Mouse (Mus musculus) lung, postnatal 0 days (tissue): ENCODE results near the gene Tssc4. TPM values are rescaled to one million over a fixed set of nuclear protein-coding genes. Genes with fewer than 3 reads are reported as not detected.
A peak's percentile ranks its signal among the peaks of the same experiment; 100 is the strongest.

Experiments
- ATAC-seq: fragments of 200-750 bp; cut with Nextera tagmentation; 2 replicates; pipeline ENCODE4 v1.8.0; 2017; ENCODE audit warnings: moderate library complexity
- DNase-seq: peaks from one replicate; pipeline ENCODE4 v3.0.0-alpha.2; 2016; ENCODE audit warnings: low spot score
- H3K27ac ChIP-seq: fragments of 300-500 bp; sonication (generic); 2 replicates; pipeline ENCODE4 v1.5.1; 2014; ENCODE audit warnings: antibody characterized with exemption, mild to moderate bottlenecking, low read length, mixed read lengths
- H3K27me3 ChIP-seq: fragments of 300-500 bp; sonication (generic); replicated peaks from 2 replicates; pipeline ENCODE4 v1.6.1; 2014; ENCODE audit warnings: low read length, mixed read lengths; ENCODE audit not compliant: insufficient read depth
- H3K36me3 ChIP-seq: fragments of 300-500 bp; sonication (generic); 2 replicates; pipeline ENCODE4 v1.6.1; 2014; ENCODE audit warnings: low read length, mixed read lengths; ENCODE audit not compliant: insufficient read depth
- H3K4me1 ChIP-seq: fragments of 300-500 bp; sonication (generic); 2 replicates; pipeline ENCODE4 v1.6.1; 2014; ENCODE audit warnings: antibody characterized with exemption, low read depth, low read length, mixed read lengths; ENCODE audit not compliant: insufficient read depth
- H3K4me2 ChIP-seq: fragments of 300-500 bp; sonication (generic); replicated peaks from 2 replicates; pipeline ENCODE4 v1.6.1; 2014; ENCODE audit warnings: low read depth, mild to moderate bottlenecking, low read length, moderate library complexity, mixed read lengths
- H3K4me3 ChIP-seq: fragments of 300-500 bp; sonication (generic); 2 replicates; pipeline ENCODE4 v1.5.1; 2014; ENCODE audit warnings: low read depth, low read length
- H3K9ac ChIP-seq: fragments of 300-500 bp; sonication (generic); replicated peaks from 2 replicates; pipeline ENCODE4 v1.6.1; 2014; ENCODE audit warnings: low read depth, mild to moderate bottlenecking
- H3K9me3 ChIP-seq: fragments of 300-500 bp; sonication (generic); 2 replicates; pipeline ENCODE4 v1.6.1; 2016; ENCODE audit warnings: low read length, mixed read lengths
- CTCF ChIP-seq: IDR thresholded peaks from 2 replicates; pipeline ENCODE4 v1.5.1; 2016; ENCODE audit warnings: antibody characterized with exemption, mild to moderate bottlenecking
- EP300 ChIP-seq: IDR thresholded peaks from 2 replicates; pipeline ENCODE4 v1.6.1; 2016; ENCODE audit warnings: antibody characterized with exemption, mild to moderate bottlenecking, control low read depth
- WGBS: fragments of 180-500 bp; shearing (Covaris S2); extraction: QIAGEN DNeasy Blood & Tissue Kit; methylation state at CpG from one replicate; pipeline ENCODE4 v1.1.7; 2014; 5-methylcytosine and 5-hydroxymethylcytosine counted together
- polyA plus RNA-seq: library from polyadenylated mRNA; unstranded; fragments of >200 nt; fragmentation: Nextera tagmentation; extraction: Ambion mirVana; gene quantifications from 2 replicates; pipeline ENCODE4 v1.2.1, GENCODE M21; 2015

Tssc4 gene
- polyA plus RNA-seq, 1 experiment from 2014 or later: 52.3 TPM

DNA sequence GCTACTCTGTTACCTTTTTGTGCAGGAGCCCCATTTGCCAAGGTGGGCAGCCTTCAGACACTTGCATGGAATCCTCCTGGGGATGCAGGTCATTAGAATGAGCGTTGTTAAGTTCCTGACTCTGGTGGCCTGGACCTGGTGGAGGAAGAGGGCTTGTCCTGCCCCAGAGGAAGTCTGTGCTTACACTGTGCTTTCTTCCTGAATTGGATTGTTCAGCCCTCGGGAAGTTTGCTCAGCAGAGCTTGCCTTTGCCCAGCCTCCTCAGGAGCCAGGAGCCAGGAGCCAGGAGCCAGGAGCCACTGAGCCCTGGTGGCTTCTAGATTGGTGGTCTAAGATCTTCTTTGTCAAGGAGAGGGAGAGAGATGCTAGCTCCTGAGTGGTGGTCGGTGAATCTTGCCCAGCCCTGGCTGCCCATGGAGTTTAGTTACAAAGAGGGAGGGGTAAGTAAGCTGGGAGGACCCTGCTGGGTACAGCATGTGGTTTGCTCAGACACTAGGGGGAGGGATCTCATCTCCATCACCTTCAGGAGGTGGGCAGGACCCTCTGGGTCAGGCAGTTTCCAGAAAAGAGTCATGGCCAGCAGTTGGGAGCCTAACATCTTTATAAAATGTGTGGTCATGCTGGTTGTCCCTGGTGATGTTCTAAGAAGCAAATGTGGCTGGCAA, 40.1 kb downstream of the Tssc4 start:
- peak; percentile 36; the same call in 1 of the 2 replicates for ATAC-seq
- Histone ChIP-seq H3K4me1 (peaks cover 29% of the 10 kb centered on the region; the same call in 1 of the 2 replicates), H3K36me3 (no peaks in the 10 kb centered on the region), H3K4me3 (no peak overlapping the region), H3K9ac (no peak overlapping the region), H3K27ac (peak overlapping the region; percentile 77), H3K9me3 (no peaks in the 10 kb centered on the region), H3K27me3 (peaks cover 10% of the 10 kb centered on the region), H3K4me2 (peak overlapping the region; percentile 87; the same call in 1 of the 2 replicates)
- 7% methylated on average over 3 of the region's 3 CpGs for WGBS
- DNase-seq: peak; percentile 53
- TF ChIP-seq CTCF: no peak
- peak; percentile 22; the same call in 1 of the 2 replicates for TF ChIP-seq EP300

DNA sequence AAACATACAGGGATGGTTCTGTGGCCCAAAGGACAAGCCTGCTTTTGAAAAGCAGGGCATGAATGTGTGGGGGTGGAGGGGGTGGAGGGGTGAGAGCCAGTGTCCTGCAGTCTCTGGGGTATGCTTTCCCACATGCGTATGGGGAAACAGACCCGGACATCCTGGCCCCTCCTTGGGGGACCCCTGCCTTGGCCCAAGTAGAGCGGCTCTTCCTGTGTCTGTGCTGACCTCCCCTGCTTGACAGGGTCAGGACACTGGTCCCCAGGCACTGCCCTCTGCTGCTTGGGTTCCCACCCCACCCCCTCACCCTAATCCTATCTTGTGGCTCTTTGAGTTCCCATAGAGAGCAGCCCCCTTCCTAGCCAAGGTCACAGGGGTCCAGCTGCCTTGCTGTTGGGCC, 40.6 kb downstream of the Tssc4 start:
- H3K27ac ChIP-seq: peak overlapping the region; percentile 77; the same call in 1 of the 2 replicates
- TF ChIP-seq EP300 (no peak), CTCF (no peak)
- no peaks in the 10 kb centered on the region for H3K36me3 ChIP-seq
- ATAC-seq: no peak
- DNase-seq: no peak
- 30% methylated on average over 3 of the region's 3 CpGs for WGBS
- H3K4me1 ChIP-seq: peaks cover 29% of the 10 kb centered on the region; the same call in 1 of the 2 replicates
- no peaks in the 10 kb centered on the region for H3K9me3 ChIP-seq
- H3K4me2 ChIP-seq: peak overlapping the region; percentile 28; the same call in 1 of the 2 replicates
- peaks cover 10% of the 10 kb centered on the region for H3K27me3 ChIP-seq
- no peak overlapping the region for H3K4me3 ChIP-seq
- no peak overlapping the region for H3K9ac ChIP-seq

DNA sequence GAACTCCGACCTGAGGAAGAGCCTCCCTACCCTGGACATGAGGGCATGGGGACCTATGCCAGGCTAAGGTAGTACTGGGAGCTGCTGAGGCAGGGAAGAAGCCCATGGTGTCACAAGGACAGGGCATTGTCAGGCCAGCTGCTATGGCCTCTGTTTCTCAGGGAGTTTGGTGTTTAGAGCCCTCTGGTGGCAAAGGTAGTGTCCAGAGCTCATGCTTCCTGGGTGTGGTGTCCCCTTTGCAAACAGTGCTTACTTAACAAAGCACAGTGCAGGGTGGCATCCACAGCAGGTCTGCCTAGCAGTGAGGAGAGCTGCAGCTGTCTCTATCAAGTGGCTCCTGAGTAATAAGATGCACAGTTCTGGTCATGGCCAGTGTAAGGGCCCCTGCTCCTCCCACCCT, 41.8 kb downstream of the Tssc4 start:
- no peak overlapping the region for H3K9ac ChIP-seq

DNA sequence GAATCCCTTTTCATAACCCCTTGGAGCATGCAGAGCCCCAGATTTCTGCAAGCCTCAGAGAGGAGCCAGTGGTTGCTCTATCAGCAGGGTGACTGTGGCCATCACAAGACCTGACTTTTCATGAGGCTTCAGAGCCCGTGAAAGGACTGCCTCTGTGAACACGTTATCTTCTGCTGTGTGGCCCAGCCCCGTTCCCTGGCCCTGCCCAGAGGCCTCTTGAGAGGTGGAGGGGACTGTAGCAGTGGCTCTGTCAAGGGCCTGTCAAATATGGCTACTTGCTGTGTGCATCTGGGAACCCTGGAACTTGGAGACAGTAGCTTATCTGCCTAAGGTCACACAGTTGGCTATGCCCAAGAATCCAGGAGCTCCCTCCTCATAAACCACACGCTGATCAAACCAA, 42.7 kb downstream of the Tssc4 start:
- peaks cover 8% of the 10 kb centered on the region for H3K27me3 ChIP-seq
- H3K36me3 ChIP-seq: no peaks in the 10 kb centered on the region
- no peak overlapping the region for H3K27ac ChIP-seq
- no peak for TF ChIP-seq CTCF
- TF ChIP-seq EP300: no peak
- DNase-seq (no peak), ATAC-seq (no peak)
- H3K9ac ChIP-seq: no peak overlapping the region
- H3K4me3 ChIP-seq: no peak overlapping the region
- no peaks in the 10 kb centered on the region for H3K9me3 ChIP-seq
- WGBS: 47% methylated on average over 4 of the region's 4 CpGs
- peaks cover 29% of the 10 kb centered on the region; the same call in 1 of the 2 replicates for H3K4me1 ChIP-seq
- H3K4me2 ChIP-seq: no peak overlapping the region

More for the DNA sequence above, 41.8 kb downstream of the Tssc4 start:
- Histone ChIP-seq H3K4me2 (no peak overlapping the region), H3K4me1 (peaks cover 29% of the 10 kb centered on the region; the same call in 1 of the 2 replicates), H3K27ac (peak overlapping the region; percentile 9; the same call in 1 of the 2 replicates), H3K4me3 (no peak overlapping the region), H3K9me3 (no peaks in the 10 kb centered on the region), H3K27me3 (peaks cover 10% of the 10 kb centered on the region), H3K36me3 (no peaks in the 10 kb centered on the region)
- 58% methylated on average over 1 of the region's 1 CpGs for WGBS
- ATAC-seq (0 out of 2 replicates have a peak, but pooled peaks have one; percentile 14), DNase-seq (peak; percentile 42)
- TF ChIP-seq CTCF (peak; percentile 69), EP300 (no peak)

DNA sequence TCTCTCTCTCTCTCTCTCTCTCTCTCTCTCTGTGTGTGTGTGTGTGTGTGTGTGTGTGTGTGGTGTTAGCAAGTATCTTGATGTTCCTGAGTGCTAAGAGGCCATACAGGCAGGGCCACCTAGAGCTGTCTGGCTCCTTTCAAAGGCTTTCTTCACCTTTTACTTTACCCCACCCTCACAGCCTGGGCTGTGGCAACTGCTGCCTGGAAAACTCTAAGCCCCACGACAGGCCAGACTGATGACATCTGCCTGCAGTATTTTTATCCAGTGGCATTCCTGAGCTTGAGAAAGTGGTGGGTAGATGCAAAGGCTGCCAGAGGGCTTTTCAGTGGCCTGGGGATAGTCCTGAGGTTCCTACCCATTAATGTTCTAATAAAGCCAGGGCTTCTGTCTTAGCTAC, 43.3 kb downstream of the Tssc4 start:
- Histone ChIP-seq H3K4me3 (no peak overlapping the region), H3K36me3 (no peaks in the 10 kb centered on the region), H3K4me2 (no peak overlapping the region), H3K27ac (no peak overlapping the region), H3K4me1 (peaks cover 27% of the 10 kb centered on the region; the same call in 1 of the 2 replicates), H3K9me3 (no peaks in the 10 kb centered on the region), H3K27me3 (peaks cover 3% of the 10 kb centered on the region; the same call in 1 of the 2 replicates), H3K9ac (no peak overlapping the region)
- TF ChIP-seq CTCF (no peak), EP300 (no peak)
- 5% methylated on average over 1 of the region's 1 CpGs for WGBS
- DNase-seq (no peak), ATAC-seq (no peak)

DNA sequence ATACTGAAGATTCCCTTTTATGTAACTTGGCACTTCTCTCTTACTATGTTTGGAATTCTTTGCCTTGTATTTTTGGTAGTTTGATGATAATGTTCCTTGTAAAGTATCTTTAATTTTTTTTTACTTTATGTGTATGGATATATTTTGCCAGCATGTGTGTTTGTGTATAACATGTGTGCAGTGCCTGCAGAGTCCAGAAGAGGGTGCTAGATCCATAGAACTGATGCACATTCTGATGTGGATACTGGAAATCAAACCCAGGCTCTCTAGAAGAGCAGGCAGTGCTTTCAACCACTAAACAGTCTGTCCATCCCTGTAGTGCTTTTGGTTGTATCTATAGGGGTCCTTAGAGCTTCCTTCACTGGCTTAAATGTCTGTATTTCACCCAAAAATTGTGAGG, 45.7 kb downstream of the Tssc4 start:
- Histone ChIP-seq H3K4me1 (peaks cover 8% of the 10 kb centered on the region; the same call in 1 of the 2 replicates), H3K9me3 (no peaks in the 10 kb centered on the region), H3K27me3 (no peaks in the 10 kb centered on the region), H3K27ac (no peak overlapping the region), H3K9ac (no peak overlapping the region), H3K4me2 (no peak overlapping the region), H3K4me3 (no peak overlapping the region), H3K36me3 (no peaks in the 10 kb centered on the region)
- no peak for ATAC-seq
- TF ChIP-seq CTCF (peak; percentile 25), EP300 (no peak)
- no peak for DNase-seq
